Mouse (Mus musculus) thymus, adult 2 months (tissue): ENCODE measurements around the gene Fam53a.

Experiments
- CTCF ChIP-seq: fragments of 200-500 bp; IDR thresholded peaks from 2 replicates; pipeline ENCODE4 v1.5.1; 2012; ENCODE audit warnings: mild to moderate bottlenecking, control low read depth, low read length, moderate library complexity, borderline replicate concordance; ENCODE audit not compliant: control insufficient read depth, poor library complexity, insufficient read depth; ENCODE audit errors: extremely low read depth
- POLR2A ChIP-seq: fragments of 200-500 bp; IDR thresholded peaks from 2 replicates; pipeline ENCODE4 v1.6.1; 2012; ENCODE audit warnings: mild to moderate bottlenecking, low read length, control low read depth, moderate library complexity; ENCODE audit not compliant: control insufficient read depth, poor library complexity, insufficient read depth; ENCODE audit errors: extremely low read depth

DNA sequence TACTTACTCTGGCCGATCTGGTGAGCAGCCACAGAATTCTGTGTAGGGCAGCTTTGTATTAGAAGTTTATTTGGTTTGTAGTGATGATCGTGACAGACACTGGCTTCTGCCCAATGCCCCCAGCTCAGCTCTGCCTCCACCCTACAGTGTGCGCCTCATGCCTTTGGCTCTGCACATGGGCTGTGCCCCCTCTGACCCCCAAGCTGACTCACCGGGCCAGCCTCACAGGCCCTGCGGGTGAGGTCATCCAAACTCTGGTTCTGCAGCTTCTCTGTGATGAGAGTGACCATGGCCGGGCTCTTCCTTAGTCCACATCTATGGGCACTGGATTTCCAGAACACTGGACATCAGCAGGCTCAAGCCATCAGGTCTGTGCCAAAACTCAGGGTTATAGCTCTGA, 15.0 kb downstream of the Fam53a start:
- TF ChIP-seq POLR2A (no peak), CTCF (no peak)
